Mouse (Mus musculus) lung, adult 2 months (tissue): ENCODE data around the gene Pa2g4.

Source experiments
- CTCF ChIP-seq: fragments of 200-500 bp; IDR thresholded peaks from 2 replicates; pipeline ENCODE4 v1.5.1; 2011; ENCODE audit warnings: mild to moderate bottlenecking, low read length, control low read depth; ENCODE audit not compliant: insufficient read depth
- POLR2A ChIP-seq: fragments of 200-500 bp; IDR thresholded peaks from 2 replicates; pipeline ENCODE4 v1.6.1; 2011; ENCODE audit warnings: low read depth, mild to moderate bottlenecking, control low read depth, low read length, borderline replicate concordance; ENCODE audit errors: extremely low read depth

- TF ChIP-seq POLR2A = no peak
- no peak for TF ChIP-seq CTCF
These were observed 27.4 kb downstream of the Pa2g4 start for GRCm38 (mm10) chr10:128538340-128538870.
